Mouse (Mus musculus): ENCODE measurements around the gene Gm18596. TPM values are rescaled to one million over a fixed set of nuclear protein-coding genes. Genes with fewer than 3 reads are reported as not detected.
"Not testable (repeated sequence)": the region's sequence is repeated elsewhere in the genome, so short reads cannot be mapped to it uniquely, and the experiment has no call there.

Gm18596 gene
- polyA plus RNA-seq, 1 experiment = not detected

- Histone ChIP-seq H3K27ac (ENCODE audit: insufficient read depth, low read length) (no peak overlapping the region), H3K36me3 (ENCODE audit: control insufficient read depth, insufficient read depth, low read length) (no peaks in the 10 kb centered on the region), H3K4me3 (ENCODE audit: extremely low read depth, insufficient read depth, insufficient read length) (no peak overlapping the region), H3K27me3 (ENCODE audit: control insufficient read depth, insufficient read depth, low read length) (no peaks in the 10 kb centered on the region), H3K4me1 (ENCODE audit: control insufficient read depth, insufficient read depth, insufficient read length) (no peaks in the 10 kb centered on the region)
- WGBS = 83% methylated on average over 1 of the region's 1 CpGs
- no peak for DNase-seq (ENCODE audit: low read depth in 1 of 2, low spot score in 2 of 2)
- TF ChIP-seq POLR2A (IDR thresholded peaks at IDR 0.05; ENCODE audit: low read depth, low read length) = no peak
- no peak for TF ChIP-seq CTCF (IDR thresholded peaks at IDR 0.05; ENCODE audit: extremely low read depth, insufficient read depth, insufficient read length, insufficient replicate concordance)
These were observed 27.3 kb upstream of the Gm18596 start for GRCm38 (mm10) chr10:77769727-77770126.

GRCm38 (mm10) chr10:77759582-77759981, 17.1 kb upstream of the Gm18596 start, which contains the start of gene Gm3233:
Gm3233 (minus strand) TSS chr10:77759682.
- not testable (repeated sequence) for H3K4me3 ChIP-seq (ENCODE audit: extremely low read depth, insufficient read depth, insufficient read length); H3K4me1 ChIP-seq (ENCODE audit: control insufficient read depth, insufficient read depth, insufficient read length); H3K27me3 ChIP-seq (ENCODE audit: control insufficient read depth, insufficient read depth, low read length); H3K36me3 ChIP-seq (ENCODE audit: control insufficient read depth, insufficient read depth, low read length); DNase-seq (ENCODE audit: low read depth in 1 of 2, low spot score in 2 of 2); H3K27ac ChIP-seq (ENCODE audit: insufficient read depth, low read length)
- no CpG with 5 or more reads among the region's 1 CpGs for WGBS

GRCm38 (mm10) chr10:77753448-77753847, 11.0 kb upstream of the Gm18596 start:
- no peak for DNase-seq (ENCODE audit: low read depth in 1 of 2, low spot score in 2 of 2)
- TF ChIP-seq POLR2A (IDR thresholded peaks at IDR 0.05; ENCODE audit: low read depth, low read length) (no peak), CTCF (IDR thresholded peaks at IDR 0.05; ENCODE audit: extremely low read depth, insufficient read depth, insufficient read length, insufficient replicate concordance) (no peak)
- no peaks in the 10 kb centered on the region for H3K27me3 ChIP-seq (ENCODE audit: control insufficient read depth, insufficient read depth, low read length)
- no peak overlapping the region for H3K27ac ChIP-seq (ENCODE audit: insufficient read depth, low read length)
- no peaks in the 10 kb centered on the region for H3K36me3 ChIP-seq (ENCODE audit: control insufficient read depth, insufficient read depth, low read length)
- H3K4me1 ChIP-seq (ENCODE audit: control insufficient read depth, insufficient read depth, insufficient read length) = no peaks in the 10 kb centered on the region
- no peak overlapping the region for H3K4me3 ChIP-seq (ENCODE audit: extremely low read depth, insufficient read depth, insufficient read length)

GRCm38 (mm10) chr10:77752312-77752711, 9.9 kb upstream of the Gm18596 start:
- H3K27me3 ChIP-seq (ENCODE audit: control insufficient read depth, insufficient read depth, low read length); H3K4me3 ChIP-seq (ENCODE audit: extremely low read depth, insufficient read depth, insufficient read length); H3K36me3 ChIP-seq (ENCODE audit: control insufficient read depth, insufficient read depth, low read length); DNase-seq (ENCODE audit: low read depth in 1 of 2, low spot score in 2 of 2); H3K4me1 ChIP-seq (ENCODE audit: control insufficient read depth, insufficient read depth, insufficient read length); H3K27ac ChIP-seq (ENCODE audit: insufficient read depth, low read length): not testable (repeated sequence)
- 49% methylated on average over 3 of the region's 3 CpGs for WGBS

- not testable (repeated sequence) for H3K4me1 ChIP-seq (ENCODE audit: control insufficient read depth, insufficient read depth, insufficient read length); H3K4me3 ChIP-seq (ENCODE audit: extremely low read depth, insufficient read depth, insufficient read length); H3K27ac ChIP-seq (ENCODE audit: insufficient read depth, low read length); H3K27me3 ChIP-seq (ENCODE audit: control insufficient read depth, insufficient read depth, low read length); DNase-seq (ENCODE audit: low read depth in 1 of 2, low spot score in 2 of 2); H3K36me3 ChIP-seq (ENCODE audit: control insufficient read depth, insufficient read depth, low read length)
- 73% methylated on average over 1 of the region's 1 CpGs for WGBS
These were observed 8.8 kb upstream of the Gm18596 start, which contains the start of gene Gm9736 for GRCm38 (mm10) chr10:77751254-77751653. Gm9736 (minus strand) TSS chr10:77751354.

GRCm38 (mm10) chr10:77750686-77751085, 8.2 kb upstream of the Gm18596 start:
- not testable (repeated sequence) for H3K4me3 ChIP-seq (ENCODE audit: extremely low read depth, insufficient read depth, insufficient read length); H3K27ac ChIP-seq (ENCODE audit: insufficient read depth, low read length); H3K27me3 ChIP-seq (ENCODE audit: control insufficient read depth, insufficient read depth, low read length); H3K36me3 ChIP-seq (ENCODE audit: control insufficient read depth, insufficient read depth, low read length); DNase-seq (ENCODE audit: low read depth in 1 of 2, low spot score in 2 of 2); H3K4me1 ChIP-seq (ENCODE audit: control insufficient read depth, insufficient read depth, insufficient read length)
- WGBS = 80% methylated on average over 1 of the region's 1 CpGs

- TF ChIP-seq CTCF (IDR thresholded peaks at IDR 0.05; ENCODE audit: extremely low read depth, insufficient read depth, insufficient read length, insufficient replicate concordance) = no peak
- TF ChIP-seq POLR2A (IDR thresholded peaks at IDR 0.05; ENCODE audit: low read depth, low read length) = no peak
- 53% methylated on average over 4 of the region's 4 CpGs for WGBS
- H3K4me3 ChIP-seq (ENCODE audit: extremely low read depth, insufficient read depth, insufficient read length) = no peak overlapping the region
These were observed 3.5 kb downstream of the Gm18596 start for GRCm38 (mm10) chr10:77738929-77739328.

GRCm38 (mm10) chr10:77735928-77736327, 6.5 kb downstream of the Gm18596 start:
- H3K27me3 ChIP-seq (ENCODE audit: control insufficient read depth, insufficient read depth, low read length) = no peaks in the 10 kb centered on the region
- H3K36me3 ChIP-seq (ENCODE audit: control insufficient read depth, insufficient read depth, low read length) = no peaks in the 10 kb centered on the region
- WGBS = 88% methylated on average over 1 of the region's 1 CpGs
- H3K4me3 ChIP-seq (ENCODE audit: extremely low read depth, insufficient read depth, insufficient read length) = no peak overlapping the region
- no peak overlapping the region for H3K27ac ChIP-seq (ENCODE audit: insufficient read depth, low read length)
- DNase-seq (ENCODE audit: low read depth in 1 of 2, low spot score in 2 of 2) = no peak
- TF ChIP-seq POLR2A (IDR thresholded peaks at IDR 0.05; ENCODE audit: low read depth, low read length) (no peak), CTCF (IDR thresholded peaks at IDR 0.05; ENCODE audit: extremely low read depth, insufficient read depth, insufficient read length, insufficient replicate concordance) (no peak)
- no peaks in the 10 kb centered on the region for H3K4me1 ChIP-seq (ENCODE audit: control insufficient read depth, insufficient read depth, insufficient read length)

More at GRCm38 (mm10) chr10:77738929-77739328, 3.5 kb downstream of the Gm18596 start:
- H3K4me1 ChIP-seq (ENCODE audit: control insufficient read depth, insufficient read depth, insufficient read length) = no peaks in the 10 kb centered on the region
- DNase-seq (ENCODE audit: low read depth in 1 of 2, low spot score in 2 of 2) = no peak
- no peak overlapping the region for H3K27ac ChIP-seq (ENCODE audit: insufficient read depth, low read length)
- no peaks in the 10 kb centered on the region for H3K27me3 ChIP-seq (ENCODE audit: control insufficient read depth, insufficient read depth, low read length)
- H3K36me3 ChIP-seq (ENCODE audit: control insufficient read depth, insufficient read depth, low read length) = no peaks in the 10 kb centered on the region

Measured in spleen, adult 2 months (tissue).